Mouse (Mus musculus) adrenal gland, adult (tissue): ENCODE measurements around the gene Sv2b.
"Not testable (repeated sequence)": the region's sequence is repeated elsewhere in the genome, so short reads cannot be mapped to it uniquely, and the experiment has no call there.

Experiments
- DNase-seq, 2 experiments: peaks; one replicate each; pipeline ENCODE4 v3.0.0; 2022 to 2023; ENCODE audit warnings: low spot score in 1 of 2; ENCODE audit not compliant: inconsistent age in 2 of 2

Gene Sv2b

DNA sequence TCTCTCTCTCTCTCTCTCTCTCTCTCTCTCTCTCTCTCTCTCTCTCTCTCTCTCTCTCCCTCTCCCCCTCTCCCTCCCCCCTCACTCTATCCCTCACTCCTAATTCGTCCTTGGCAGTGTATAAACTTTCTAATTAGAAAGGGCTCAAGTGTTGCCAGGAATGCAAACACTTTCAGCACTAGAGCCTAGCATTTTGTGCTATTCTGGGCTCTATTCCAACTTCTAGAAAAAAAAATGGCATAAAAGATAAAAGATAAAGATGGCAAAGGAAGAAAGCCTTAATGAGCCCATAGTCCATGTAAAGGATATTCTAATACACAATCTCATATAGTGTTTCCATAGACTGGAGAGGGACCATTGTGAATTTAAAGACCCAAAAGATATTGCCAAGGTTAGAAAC lies 88.3 kb downstream of the Sv2b start:
- no peak for DNase-seq

DNA sequence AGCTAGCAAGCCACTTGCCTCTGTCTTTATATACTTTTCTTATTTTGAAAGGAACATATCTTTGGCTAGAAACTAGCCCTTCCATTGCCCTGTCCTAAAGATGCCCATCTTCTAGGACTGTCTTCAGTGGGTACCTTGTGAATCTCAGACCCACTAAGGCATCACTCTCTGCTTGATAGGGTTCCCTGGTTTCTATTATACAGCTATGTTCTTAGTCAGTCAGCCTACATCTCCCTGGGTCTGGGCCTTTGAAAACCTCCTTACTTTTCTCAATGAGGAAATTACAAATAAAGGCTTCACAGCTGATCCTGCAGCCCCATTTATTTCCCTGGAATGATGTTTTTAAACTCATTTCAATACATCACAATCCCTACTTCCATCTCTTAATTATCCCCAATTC lies 88.8 kb downstream of the Sv2b start:
- no peak for DNase-seq

GRCm38 (mm10) chr7:75216180-75216579 lies 92.9 kb downstream of the Sv2b start:
- no peak for DNase-seq

DNA sequence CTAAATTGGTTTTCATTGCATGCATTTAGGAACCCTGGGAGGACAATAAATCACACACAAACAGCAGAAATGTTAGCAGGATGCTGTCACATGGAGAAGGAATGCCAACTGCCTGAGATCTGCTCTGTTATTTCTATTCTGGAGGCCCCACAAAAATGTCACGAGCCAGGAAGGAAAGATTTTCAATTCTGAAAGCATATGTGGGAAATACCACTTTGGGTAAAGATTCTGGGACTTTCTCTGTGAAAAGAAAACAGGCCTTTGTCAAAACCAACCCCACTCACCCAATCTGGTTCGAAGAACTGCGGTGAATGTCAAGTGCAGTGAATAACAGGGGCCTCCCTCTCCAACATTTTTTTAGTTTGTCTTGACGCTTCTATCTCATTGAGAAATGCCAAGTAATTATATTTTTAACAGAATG lies 99.8 kb downstream of the Sv2b start:
- DNase-seq, result peak in 1 of 2 experiments; percentile 62

GRCm38 (mm10) chr7:75207965-75208644 lies 101.0 kb downstream of the Sv2b start:
- no peak for DNase-seq

- peak; percentile 29 to 77 for DNase-seq
Measured at GRCm38 (mm10) chr7:75206671-75207070, 102.4 kb downstream of the Sv2b start.

DNA sequence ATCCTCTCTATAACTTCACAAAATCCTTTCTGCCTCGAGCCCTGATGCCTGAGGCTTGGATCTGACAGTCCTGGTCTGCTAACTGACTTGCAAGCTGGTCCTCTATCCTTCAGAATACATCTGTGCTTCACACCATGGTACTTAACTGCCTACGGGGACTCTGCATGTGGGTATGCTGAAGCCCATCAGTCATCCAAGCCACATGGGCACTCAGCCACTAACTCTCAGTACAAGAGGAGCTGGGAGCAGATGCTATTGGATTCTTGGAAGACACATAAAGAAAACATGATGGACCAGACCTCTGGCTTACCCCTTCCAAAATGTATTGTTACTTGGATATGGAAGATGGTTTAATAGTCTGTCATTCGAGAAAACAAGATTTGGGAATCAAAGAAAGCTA lies 103.7 kb downstream of the Sv2b start:
- no peak for DNase-seq

DNA sequence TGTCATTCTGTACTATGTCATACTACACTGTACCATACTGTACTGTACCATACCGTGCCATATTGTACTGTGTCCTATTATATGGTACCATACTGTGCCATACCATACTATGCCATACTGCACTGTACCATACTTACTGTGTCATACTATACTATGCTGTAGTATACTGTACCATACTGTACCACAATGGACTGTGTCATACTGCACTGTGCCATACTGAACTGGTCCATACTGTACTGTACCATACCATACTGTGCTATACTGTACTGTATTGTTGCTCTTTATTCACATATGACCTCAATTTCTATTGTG lies 114.2 kb downstream of the Sv2b start:
- not testable (repeated sequence) for DNase-seq

DNA sequence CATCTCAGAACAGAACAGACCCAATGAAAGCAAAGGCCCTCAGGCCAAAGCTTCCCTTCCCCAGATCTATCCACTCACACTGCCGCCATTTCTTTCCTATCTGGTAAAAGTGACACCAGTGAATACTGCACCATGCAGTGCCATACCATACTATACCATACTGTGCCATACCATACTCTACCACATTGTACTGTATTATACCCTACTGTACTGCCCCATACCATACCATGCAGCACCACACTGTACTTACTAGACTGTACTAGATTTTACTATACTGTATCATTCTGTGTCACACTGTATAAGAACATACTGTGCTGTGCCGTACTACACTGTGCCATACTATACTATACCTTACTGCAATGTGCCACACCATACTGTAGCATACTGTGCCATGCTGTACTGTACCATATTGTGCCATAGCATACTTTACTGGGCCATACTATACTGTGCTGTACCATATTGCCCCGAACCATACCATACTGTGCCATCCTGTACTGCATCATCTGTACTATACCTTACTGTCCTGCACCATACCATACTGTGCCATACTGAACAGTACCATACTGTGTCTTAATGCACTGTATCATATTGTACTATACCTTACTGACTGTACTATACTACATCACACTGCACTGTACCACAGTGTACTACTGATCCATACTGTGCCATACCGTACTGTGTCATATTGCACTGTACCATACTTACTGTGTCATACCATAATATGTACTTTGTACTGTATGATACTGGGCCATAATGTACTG lies 114.7 kb downstream of the Sv2b start:
- DNase-seq, result no peak

GRCm38 (mm10) chr7:75190192-75190591 lies 118.9 kb downstream of the Sv2b start:
- DNase-seq, result peak; percentile 27 to 73

GRCm38 (mm10) chr7:75175042-75175441 lies 134.0 kb downstream of the Sv2b start:
- no peak for DNase-seq

GRCm38 (mm10) chr7:75167481-75167880 lies 141.6 kb downstream of the Sv2b start:
- peak; percentile 9 to 39 for DNase-seq

DNA sequence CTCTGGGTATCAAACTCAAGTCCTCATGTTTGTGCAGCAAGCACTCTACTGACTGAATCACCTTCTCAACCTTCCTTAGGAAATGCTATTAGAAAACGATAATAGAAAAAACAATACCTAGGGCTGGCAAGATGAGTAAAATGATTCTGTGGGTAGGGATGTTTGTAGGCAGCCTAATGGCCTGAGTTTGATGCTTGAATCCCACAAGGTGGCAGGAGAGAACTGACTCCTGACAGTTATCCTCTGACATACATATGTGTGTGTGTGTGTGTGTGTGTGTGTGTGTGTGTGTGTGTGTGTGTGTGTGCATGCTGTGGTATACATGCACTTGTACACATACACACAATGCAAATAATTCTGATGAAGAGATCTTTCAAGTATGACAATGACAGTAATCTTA lies 161.9 kb downstream of the Sv2b start:
- no peak for DNase-seq

- DNase-seq, result no peak
Measured at GRCm38 (mm10) chr7:75142800-75143199, 166.3 kb downstream of the Sv2b start.

GRCm38 (mm10) chr7:75141919-75142700 lies 167.0 kb downstream of the Sv2b start:
- DNase-seq, result no peak

DNA sequence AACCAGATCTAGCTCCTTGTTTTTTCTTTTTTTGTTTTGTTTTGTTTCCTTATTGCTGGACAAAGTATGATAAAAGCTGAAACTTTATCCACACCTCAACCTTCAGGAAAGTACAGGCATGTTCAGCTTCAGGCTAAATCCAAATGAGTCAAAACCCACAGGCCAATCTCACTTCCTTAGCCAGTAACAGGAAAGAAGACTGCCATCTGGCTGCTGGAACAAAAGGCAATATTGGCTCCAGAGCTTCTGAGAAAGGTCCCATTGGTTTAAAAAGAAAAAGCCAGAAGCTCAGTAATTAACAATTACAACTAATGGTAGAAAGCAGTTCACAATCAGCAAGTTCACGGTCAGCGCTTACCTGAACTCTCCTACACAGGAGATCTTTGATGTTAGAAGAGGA lies 169.8 kb downstream of the Sv2b start:
- DNase-seq, result no peak

DNA sequence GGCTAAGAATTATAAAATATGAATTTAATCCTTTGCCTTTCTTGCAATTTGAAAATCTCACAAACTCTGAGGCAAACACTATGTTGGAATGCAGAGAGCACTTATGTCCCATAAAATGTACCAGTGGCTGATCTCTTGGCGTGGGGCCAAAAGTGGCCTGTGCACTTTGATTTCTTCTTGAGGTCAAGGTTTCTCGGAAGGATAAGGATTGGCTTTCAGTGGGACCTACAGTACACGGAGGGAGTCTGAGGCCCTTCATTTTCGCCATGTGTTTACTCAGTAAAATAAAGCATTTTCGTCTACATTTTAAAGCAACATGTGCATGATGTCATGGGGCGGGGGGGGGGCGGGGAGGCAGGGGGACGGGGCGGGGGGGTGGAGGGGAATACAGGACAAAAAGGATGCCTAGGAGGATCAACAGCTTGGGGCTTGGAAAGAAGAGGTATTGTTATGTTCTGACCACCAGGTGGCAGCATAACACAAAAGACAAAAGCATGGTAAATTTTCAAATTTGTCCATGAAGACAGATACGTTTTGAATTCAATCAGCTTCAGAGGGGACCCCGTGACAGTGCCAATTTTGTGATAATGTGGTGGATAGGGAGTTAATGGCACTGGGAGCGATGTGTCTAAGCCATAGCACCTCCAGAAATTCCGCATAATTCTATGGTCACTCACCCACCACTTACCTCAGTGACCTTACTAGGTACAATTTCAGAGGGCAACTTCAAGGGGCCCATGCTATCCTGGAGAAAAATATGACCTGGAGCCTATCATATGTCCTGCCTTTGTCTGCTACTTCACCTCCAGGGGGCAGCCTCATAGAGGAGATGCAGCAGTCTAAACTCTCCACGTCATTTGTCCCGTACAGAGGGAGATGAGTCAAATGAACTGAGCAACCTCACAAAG lies 174.1 kb downstream of the Sv2b start:
- DNase-seq, result peak; percentile 42 to 80

- DNase-seq, result no peak
Measured at GRCm38 (mm10) chr7:75128036-75128435, 181.0 kb downstream of the Sv2b start.

DNA sequence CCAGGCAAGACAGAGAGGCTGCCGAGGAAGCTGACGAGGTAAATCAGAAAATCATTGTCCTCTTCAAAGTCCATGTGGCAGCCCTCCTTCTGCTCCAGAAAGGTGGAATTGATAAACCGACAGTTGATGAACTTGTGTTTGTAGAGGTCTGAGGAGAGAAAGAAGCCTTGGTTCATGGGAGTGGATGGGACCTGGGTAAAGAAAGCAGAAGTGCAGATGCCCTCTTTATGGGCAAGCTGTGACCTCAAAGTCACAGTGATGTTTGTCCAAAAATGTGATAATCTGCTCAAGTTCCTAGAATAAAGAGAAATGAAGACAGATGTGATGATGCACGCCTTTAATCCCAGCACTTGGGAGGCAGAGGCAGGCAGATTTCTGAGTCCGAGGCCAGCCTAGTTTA lies 185.0 kb downstream of the Sv2b start:
- DNase-seq, result no peak

DNA sequence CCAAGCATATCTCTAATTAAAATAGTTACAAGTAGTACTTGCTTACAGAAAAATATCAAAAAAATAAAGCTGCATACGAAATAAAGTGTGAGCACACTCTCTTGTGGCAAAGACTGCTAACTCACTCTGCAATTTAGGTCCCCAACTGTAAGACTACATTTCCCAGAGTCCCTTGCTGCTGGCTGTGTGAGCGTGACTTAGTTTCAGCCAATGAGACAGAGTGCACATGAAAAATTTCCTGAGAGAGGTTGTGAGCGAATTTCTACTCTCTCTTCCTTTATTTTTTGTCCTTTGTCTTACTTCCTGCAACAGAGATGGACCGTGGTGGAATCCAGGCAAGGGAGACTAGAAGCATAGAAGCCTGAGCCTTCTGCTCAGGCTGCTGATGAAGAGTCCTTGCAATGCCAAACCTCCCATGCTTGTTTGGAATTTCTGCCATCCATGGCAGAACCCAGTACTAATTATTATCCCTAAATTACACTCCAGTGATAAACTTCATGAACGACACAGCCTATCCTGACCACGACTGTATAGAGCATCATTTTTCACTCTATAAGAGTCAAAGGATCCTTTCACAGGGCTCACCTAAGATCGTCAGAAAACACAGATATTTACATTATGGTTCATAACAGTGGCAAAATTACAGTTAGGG lies 190.9 kb downstream of the Sv2b start:
- peak; percentile 33 to 77 for DNase-seq
